Mouse (Mus musculus) cortical plate, adult 2 months (tissue): ENCODE data around the gene Zfp444.

Experiments used
- CTCF ChIP-seq: fragments of 200-500 bp; IDR thresholded peaks from 2 replicates; pipeline ENCODE4 v1.5.1; 2011; ENCODE audit warnings: mild to moderate bottlenecking, control low read depth, low read length; ENCODE audit not compliant: insufficient read depth; ENCODE audit errors: extremely low read depth
- POLR2A ChIP-seq: fragments of 200-500 bp; IDR thresholded peaks from 2 replicates; pipeline ENCODE4 v1.6.1; 2011; ENCODE audit warnings: mild to moderate bottlenecking, low read length, control low read depth; ENCODE audit not compliant: insufficient read depth; ENCODE audit errors: extremely low read depth

DNA sequence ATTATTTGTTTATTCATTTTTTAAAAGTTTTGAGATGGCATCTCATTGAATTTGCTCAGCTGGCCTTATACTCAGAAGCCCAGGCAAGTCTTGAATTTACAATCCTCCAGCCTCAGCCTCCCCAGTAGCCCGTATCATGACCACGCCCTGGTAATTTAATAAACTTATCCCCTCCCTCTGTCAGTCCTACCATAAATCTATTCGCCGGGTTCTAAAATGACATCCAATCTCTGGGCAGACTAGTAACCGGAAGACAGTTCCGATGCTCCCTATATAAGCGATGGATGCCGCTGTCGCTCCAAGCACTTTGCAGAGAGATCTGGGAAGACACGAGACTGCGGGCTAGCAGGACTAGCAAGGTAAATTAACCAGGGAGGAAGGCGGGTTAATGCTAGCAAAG lies 50.0 kb downstream of the Zfp444 start, which contains the start of gene Zscan5b:
- TF ChIP-seq POLR2A (no peak), CTCF (no peak)
